Mouse (Mus musculus) liver (tissue): Measurements from ENCODE around the gene Olfr370.
A peak's percentile ranks its signal among the peaks of the same experiment; 100 is the strongest.
"Not testable (repeated sequence)": the region's sequence is repeated elsewhere in the genome, so short reads cannot be mapped to it uniquely, and the experiment has no call there.

ENCODE experiments used
- DNase-seq: peaks from one replicate; pipeline ENCODE4 v3.0.0-alpha.2; 2020; ENCODE audit warnings: mixed read lengths

Gene Olfr370

GRCm38 (mm10) chr8:83535736-83536135 is at the start of gene Olfr370:
Gene Olfr370 (plus strand): TSS chr8:83535780.
- no peak for DNase-seq

GRCm38 (mm10) chr8:83511696-83512095 is 23.9 kb upstream of the Olfr370 start:
- DNase-seq = no peak

GRCm38 (mm10) chr8:83520432-83520831 is 15.1 kb upstream of the Olfr370 start:
- DNase-seq = no peak

- not testable (repeated sequence) for DNase-seq
Observed at GRCm38 (mm10) chr8:83520907-83521306, 14.7 kb upstream of the Olfr370 start.

GRCm38 (mm10) chr8:83521310-83521709 is 14.3 kb upstream of the Olfr370 start:
- no peak for DNase-seq

GRCm38 (mm10) chr8:83534802-83535201 is 778 bp upstream of the Olfr370 start:
- no peak for DNase-seq

GRCm38 (mm10) chr8:83562669-83563068 is 27.1 kb downstream of the Olfr370 start:
- DNase-seq = no peak

GRCm38 (mm10) chr8:83563246-83563645 is 27.7 kb downstream of the Olfr370 start:
- no peak for DNase-seq

- peak; percentile 83 for DNase-seq
Observed at GRCm38 (mm10) chr8:83565731-83566375, 30.3 kb downstream of the Olfr370 start.

GRCm38 (mm10) chr8:83566469-83567395 is 31.2 kb downstream of the Olfr370 start, which contains the start of gene Ndufb7:
Gene Ndufb7 (plus strand): TSS chr8:83566671.
- peak; percentile 94 for DNase-seq

GRCm38 (mm10) chr8:83567668-83568067 is 32.1 kb downstream of the Olfr370 start:
- peak; percentile 2 for DNase-seq

- DNase-seq = no peak
Observed at GRCm38 (mm10) chr8:83568128-83568527, 32.5 kb downstream of the Olfr370 start.

- no peak for DNase-seq
Observed at GRCm38 (mm10) chr8:83568755-83569154, 33.2 kb downstream of the Olfr370 start.

GRCm38 (mm10) chr8:83569165-83569564 is 33.6 kb downstream of the Olfr370 start:
- DNase-seq = no peak

- peak; percentile 2 for DNase-seq
Observed at GRCm38 (mm10) chr8:83570272-83571000, 34.9 kb downstream of the Olfr370 start.

- DNase-seq = not testable (repeated sequence)
Observed at GRCm38 (mm10) chr8:83571001-83571340, 35.4 kb downstream of the Olfr370 start.

GRCm38 (mm10) chr8:83571791-83572190 is 36.2 kb downstream of the Olfr370 start:
- peak; percentile 2 for DNase-seq

- DNase-seq = peak; percentile 4
Observed at GRCm38 (mm10) chr8:83572246-83572812, 36.7 kb downstream of the Olfr370 start.

- peak; percentile 21 for DNase-seq
Observed at GRCm38 (mm10) chr8:83573140-83573875, 37.7 kb downstream of the Olfr370 start.

- peak; percentile 5 for DNase-seq
Observed at GRCm38 (mm10) chr8:83574631-83575315, 39.2 kb downstream of the Olfr370 start.
